Mouse (Mus musculus) kidney, embryonic 14.5 days (tissue): ENCODE measurements around the gene Gm6525. TPM values are rescaled to one million over a fixed set of nuclear protein-coding genes. Genes with fewer than 3 reads are reported as not detected.

Source experiments
- ATAC-seq: fragments of 200-750 bp; cut with Nextera tagmentation; 2 replicates; pipeline ENCODE4 v1.8.0; 2017; ENCODE audit warnings: moderate number of reproducible peaks, mild to moderate bottlenecking, moderate TSS enrichment, moderate library complexity; ENCODE audit not compliant: low FRiP score, low TSS enrichment
- H3K27ac ChIP-seq: fragments of 300-500 bp; sonication (generic); 2 replicates; pipeline ENCODE4 v1.5.1; 2014; ENCODE audit warnings: low read depth, mild to moderate bottlenecking, low read length, moderate library complexity, mixed read lengths
- H3K27me3 ChIP-seq: fragments of 300-500 bp; sonication (generic); 2 replicates; pipeline ENCODE4 v1.6.1; 2014; ENCODE audit warnings: mild to moderate bottlenecking, low read length; ENCODE audit not compliant: control insufficient read depth, insufficient read depth
- H3K36me3 ChIP-seq: fragments of 300-500 bp; sonication (generic); 2 replicates; pipeline ENCODE4 v1.6.1; 2014; ENCODE audit warnings: low read length, mixed read lengths; ENCODE audit not compliant: control insufficient read depth, insufficient read depth
- H3K4me1 ChIP-seq: fragments of 300-500 bp; sonication (generic); 2 replicates; pipeline ENCODE4 v1.6.1; 2014; ENCODE audit warnings: low read length, mixed read lengths; ENCODE audit not compliant: control insufficient read depth, insufficient read depth
- H3K4me2 ChIP-seq: fragments of 300-500 bp; sonication (generic); replicated peaks from 2 replicates; pipeline ENCODE4 v1.6.1; 2014; ENCODE audit warnings: low read depth, mild to moderate bottlenecking, low read length
- H3K4me3 ChIP-seq: fragments of 300-500 bp; sonication (generic); 2 replicates; pipeline ENCODE4 v1.5.1; 2014; ENCODE audit warnings: mild to moderate bottlenecking, low read length
- H3K9ac ChIP-seq: fragments of 300-500 bp; sonication (generic); 2 replicates; pipeline ENCODE4 v1.6.1; 2014; ENCODE audit warnings: low read depth, mild to moderate bottlenecking, low read length, moderate library complexity
- H3K9me3 ChIP-seq: fragments of 300-500 bp; sonication (generic); 2 replicates; pipeline ENCODE4 v1.6.1; 2016; ENCODE audit warnings: low read length; ENCODE audit not compliant: control insufficient read depth
- WGBS: fragments of 180-500 bp; shearing (Covaris S2); extraction: QIAGEN DNeasy Blood & Tissue Kit; methylation state at CpG from one replicate; pipeline ENCODE4 v1.1.7; 2014; 5-methylcytosine and 5-hydroxymethylcytosine counted together
- polyA plus RNA-seq: library from polyadenylated mRNA; unstranded; fragments of >200 nt; fragmentation: Nextera tagmentation; extraction: Ambion mirVana; gene quantifications from 2 replicates; pipeline ENCODE4 v1.2.1, GENCODE M21; 2014

The Gm6525 gene
- polyA plus RNA-seq, 1 experiment from 2014 or later: 1.1 TPM

GRCm38 (mm10) chr3:84215253-84215652, 41.3 kb downstream of the Gm6525 start:
- no peak overlapping the region for H3K4me2 ChIP-seq
- no peak overlapping the region for H3K4me3 ChIP-seq
- no peaks in the 10 kb centered on the region for H3K36me3 ChIP-seq
- H3K27ac ChIP-seq: no peak overlapping the region
- H3K9ac ChIP-seq: no peak overlapping the region
- H3K9me3 ChIP-seq: no peaks in the 10 kb centered on the region
- H3K27me3 ChIP-seq: no peaks in the 10 kb centered on the region
- H3K4me1 ChIP-seq: peaks cover 7% of the 10 kb centered on the region; the same call in 1 of the 2 replicates
- no peak for ATAC-seq
- WGBS: 78% methylated on average over 9 of the region's 9 CpGs

GRCm38 (mm10) chr3:84215743-84216360, 41.9 kb downstream of the Gm6525 start:
- Histone ChIP-seq H3K9ac (no peak overlapping the region), H3K27ac (no peak overlapping the region), H3K4me3 (no peak overlapping the region), H3K9me3 (no peaks in the 10 kb centered on the region), H3K36me3 (no peaks in the 10 kb centered on the region), H3K4me2 (no peak overlapping the region), H3K27me3 (no peaks in the 10 kb centered on the region), H3K4me1 (peaks cover 11% of the 10 kb centered on the region; the same call in 1 of the 2 replicates)
- no peak for ATAC-seq
- WGBS: 71% methylated on average over 15 of the region's 15 CpGs

GRCm38 (mm10) chr3:84217118-84217960, 43.4 kb downstream of the Gm6525 start:
- WGBS: 76% methylated on average over 12 of the region's 12 CpGs
- Histone ChIP-seq H3K27me3 (no peaks in the 10 kb centered on the region), H3K36me3 (no peaks in the 10 kb centered on the region), H3K4me1 (peaks cover 14% of the 10 kb centered on the region; the same call in 1 of the 2 replicates), H3K9ac (no peak overlapping the region), H3K4me2 (no peak overlapping the region), H3K27ac (no peak overlapping the region), H3K9me3 (no peaks in the 10 kb centered on the region), H3K4me3 (no peak overlapping the region)
- ATAC-seq: no peak

DNA sequence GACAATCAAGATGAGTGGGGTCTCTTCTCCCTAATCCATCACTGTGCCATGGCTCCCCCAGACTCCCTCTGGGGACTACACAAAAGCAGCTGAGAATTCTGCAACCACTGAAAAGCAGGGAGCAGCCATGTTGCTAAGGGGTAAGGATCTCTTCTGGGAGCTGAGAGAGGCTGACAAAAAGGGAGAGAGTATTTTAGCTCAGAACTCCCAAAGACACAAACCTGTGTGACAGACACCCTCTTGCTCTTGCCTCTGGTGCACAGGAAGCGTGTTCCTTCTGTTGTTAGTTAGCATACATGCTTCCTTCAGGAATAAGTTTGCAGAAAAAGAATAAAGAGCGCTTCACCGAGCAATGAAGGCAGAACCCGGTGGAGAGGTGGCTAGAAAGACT, 44.1 kb downstream of the Gm6525 start:
- Histone ChIP-seq H3K9ac (no peak overlapping the region), H3K9me3 (no peaks in the 10 kb centered on the region), H3K27me3 (no peaks in the 10 kb centered on the region), H3K27ac (no peak overlapping the region), H3K4me3 (no peak overlapping the region), H3K36me3 (no peaks in the 10 kb centered on the region), H3K4me1 (peaks cover 14% of the 10 kb centered on the region; the same call in 1 of the 2 replicates), H3K4me2 (no peak overlapping the region)
- ATAC-seq: no peak
- 62% methylated on average over 4 of the region's 4 CpGs for WGBS

DNA sequence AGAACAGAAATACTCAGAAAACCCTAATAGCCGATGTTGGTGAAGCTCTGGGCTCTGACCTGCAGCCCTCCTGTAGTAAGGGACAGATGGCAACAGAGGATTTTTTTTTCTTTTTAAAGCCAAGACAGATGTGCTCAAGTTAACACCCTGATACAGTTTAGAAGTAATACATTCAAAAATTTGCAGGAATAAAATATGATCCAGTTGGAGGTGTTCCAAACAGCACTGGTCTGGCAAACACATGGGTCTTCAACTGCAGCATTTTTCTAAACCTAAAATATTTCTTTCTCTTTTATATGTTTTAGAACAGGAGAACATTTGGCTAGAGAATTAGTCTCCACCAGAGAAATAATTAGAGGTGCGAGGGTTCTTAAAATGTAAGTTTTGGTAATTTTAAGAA, 44.6 kb downstream of the Gm6525 start:
- no peaks in the 10 kb centered on the region for H3K36me3 ChIP-seq
- H3K27me3 ChIP-seq: no peaks in the 10 kb centered on the region
- H3K4me2 ChIP-seq: no peak overlapping the region
- WGBS: 62% methylated on average over 2 of the region's 2 CpGs
- no peak overlapping the region for H3K4me3 ChIP-seq
- peaks cover 14% of the 10 kb centered on the region; the same call in 1 of the 2 replicates for H3K4me1 ChIP-seq
- H3K27ac ChIP-seq: no peak overlapping the region
- ATAC-seq: no peak
- no peaks in the 10 kb centered on the region for H3K9me3 ChIP-seq
- no peak overlapping the region for H3K9ac ChIP-seq

DNA sequence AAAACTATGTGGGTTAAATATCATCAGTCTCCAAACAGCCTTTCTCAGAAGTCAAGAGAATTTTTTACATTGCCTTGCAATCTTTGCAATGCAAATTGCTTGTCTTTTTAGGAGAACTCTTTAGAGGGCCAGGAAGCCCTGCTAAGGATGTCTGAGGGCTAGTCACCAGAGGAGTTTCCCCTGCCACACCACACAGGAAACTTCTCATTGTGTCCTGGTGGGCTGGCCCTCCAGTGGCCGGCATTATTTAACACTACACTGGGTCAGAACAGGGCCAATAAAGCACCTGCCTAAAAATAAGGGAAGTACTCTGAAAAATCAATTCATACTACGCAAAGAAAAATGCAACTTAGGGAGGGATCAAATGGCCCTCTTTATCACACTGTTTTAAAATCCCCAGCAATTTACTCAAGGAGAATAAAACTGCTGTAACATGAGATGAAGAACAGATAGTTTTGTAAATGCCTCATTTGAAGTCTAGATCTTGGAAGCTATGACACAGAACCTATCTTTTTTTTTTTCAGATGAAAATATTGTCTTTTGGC, 45.3 kb downstream of the Gm6525 start:
- WGBS: 38% methylated on average over 2 of the region's 2 CpGs
- Histone ChIP-seq H3K36me3 (no peaks in the 10 kb centered on the region), H3K9ac (no peak overlapping the region), H3K9me3 (no peaks in the 10 kb centered on the region), H3K27me3 (no peaks in the 10 kb centered on the region), H3K27ac (no peak overlapping the region), H3K4me3 (no peak overlapping the region), H3K4me1 (peaks cover 14% of the 10 kb centered on the region; the same call in 1 of the 2 replicates), H3K4me2 (no peak overlapping the region)
- no peak for ATAC-seq

DNA sequence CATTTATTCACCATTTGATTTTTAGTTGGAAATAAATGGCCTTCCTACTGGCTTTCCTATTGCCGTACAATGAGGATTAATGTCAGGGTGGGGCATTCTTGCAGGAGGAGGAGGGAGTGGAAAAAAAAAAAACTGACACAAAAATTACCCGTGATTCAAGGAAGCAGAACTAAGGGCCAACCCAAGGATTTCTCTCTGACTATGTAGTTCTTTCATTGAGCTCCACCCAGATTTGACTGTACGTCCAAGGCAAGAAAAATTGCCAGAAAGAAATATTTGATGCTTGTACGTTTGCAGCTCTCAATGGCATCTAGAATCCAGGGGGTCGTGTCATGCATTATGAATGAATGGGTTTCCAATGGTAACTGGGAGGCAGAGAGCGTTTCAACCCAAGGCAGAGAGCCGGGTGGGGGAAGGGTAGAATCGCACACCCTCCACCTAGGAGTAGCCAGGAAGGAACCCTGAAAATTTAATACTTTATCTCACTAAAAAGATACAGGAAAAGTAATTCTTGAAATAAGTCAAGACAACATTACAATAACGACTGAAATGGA, 45.9 kb downstream of the Gm6525 start:
- H3K9ac ChIP-seq: peak overlapping the region; percentile 58; the same call in 1 of the 2 replicates
- 6% methylated on average over 9 of the region's 9 CpGs for WGBS
- H3K4me3 ChIP-seq: peak overlapping the region; percentile 49

DNA sequence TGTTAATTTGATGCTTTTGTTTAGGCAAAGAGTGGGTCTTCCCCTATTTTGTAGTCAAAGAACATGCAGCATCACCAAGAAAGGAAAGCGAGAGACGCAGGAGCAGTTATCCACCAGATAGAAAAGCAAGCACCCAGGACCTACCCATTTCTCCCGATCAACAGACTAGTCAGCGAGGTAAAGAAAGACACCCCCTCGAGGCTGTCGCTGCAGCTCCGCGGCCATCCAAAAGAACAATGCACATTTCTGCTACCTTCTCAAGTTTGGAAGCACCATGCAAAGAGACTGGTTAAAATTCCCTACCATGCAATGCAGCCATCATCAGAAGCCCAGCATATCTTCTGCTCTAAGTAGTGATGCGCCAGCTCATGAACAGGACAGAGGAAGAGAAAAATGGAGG, 46.4 kb downstream of the Gm6525 start:
- no peaks in the 10 kb centered on the region for H3K9me3 ChIP-seq
- 0 out of 2 replicates have a peak, but pooled peaks have one; percentile 7 for ATAC-seq
- H3K36me3 ChIP-seq: no peaks in the 10 kb centered on the region
- 1% methylated on average over 9 of the region's 9 CpGs for WGBS
- H3K27ac ChIP-seq: no peak overlapping the region
- H3K27me3 ChIP-seq: no peaks in the 10 kb centered on the region
- H3K4me3 ChIP-seq: peak overlapping the region; percentile 49
- peak overlapping the region; percentile 85 for H3K4me2 ChIP-seq
- peaks cover 14% of the 10 kb centered on the region; the same call in 1 of the 2 replicates for H3K4me1 ChIP-seq
- peak overlapping the region; percentile 58 for H3K9ac ChIP-seq

More for the DNA sequence above, 45.9 kb downstream of the Gm6525 start:
- Histone ChIP-seq H3K4me1 (peaks cover 14% of the 10 kb centered on the region; the same call in 1 of the 2 replicates), H3K27ac (no peak overlapping the region), H3K27me3 (no peaks in the 10 kb centered on the region), H3K4me2 (peak overlapping the region; percentile 85), H3K9me3 (no peaks in the 10 kb centered on the region), H3K36me3 (no peaks in the 10 kb centered on the region)
- no peak for ATAC-seq
